Mouse (Mus musculus) midbrain, postnatal 0 days (tissue): ENCODE results near the gene Tns2. TPM values are rescaled to one million over a fixed set of nuclear protein-coding genes. Genes with fewer than 3 reads are reported as not detected.
A peak's percentile ranks its signal among the peaks of the same experiment; 100 is the strongest.
"Not testable (repeated sequence)": the region's sequence is repeated elsewhere in the genome, so short reads cannot be mapped to it uniquely, and the experiment has no call there.

Source experiments
- ATAC-seq: fragments of 200-750 bp; cut with Nextera tagmentation; 2 replicates; pipeline ENCODE4 v1.8.0; 2017; ENCODE audit warnings: moderate number of reproducible peaks, mild to moderate bottlenecking, moderate TSS enrichment, moderate library complexity; ENCODE audit not compliant: low FRiP score
- DNase-seq: peaks from one replicate; pipeline ENCODE4 v3.0.0-alpha.2; 2015; ENCODE audit warnings: low spot score
- H3K27ac ChIP-seq: fragments of 300-500 bp; sonication (generic); 2 replicates; pipeline ENCODE4 v1.5.1; 2014; ENCODE audit warnings: low read depth, mild to moderate bottlenecking, low read length, mixed read lengths
- H3K27me3 ChIP-seq: fragments of 300-500 bp; sonication (generic); 2 replicates; pipeline ENCODE4 v1.6.1; 2014; ENCODE audit warnings: low read length, control low read depth, mixed read lengths; ENCODE audit not compliant: insufficient read depth
- H3K36me3 ChIP-seq: fragments of 300-500 bp; sonication (generic); 2 replicates; pipeline ENCODE4 v1.6.1; 2014; ENCODE audit warnings: low read length, control low read depth, mixed read lengths; ENCODE audit not compliant: insufficient read depth
- H3K4me1 ChIP-seq: fragments of 300-500 bp; sonication (generic); 2 replicates; pipeline ENCODE4 v1.6.1; 2014; ENCODE audit warnings: mild to moderate bottlenecking, control low read depth, antibody characterized with exemption, low read length, mixed read lengths; ENCODE audit not compliant: insufficient read depth
- H3K4me2 ChIP-seq: fragments of 300-500 bp; sonication (generic); 2 replicates; pipeline ENCODE4 v1.6.1; 2014; ENCODE audit warnings: low read depth, mild to moderate bottlenecking, low read length, mixed read lengths; ENCODE audit not compliant: poor library complexity, severe bottlenecking
- H3K4me3 ChIP-seq: fragments of 300-500 bp; sonication (generic); 2 replicates; pipeline ENCODE4 v1.5.1; 2014; ENCODE audit warnings: low read depth, mild to moderate bottlenecking, low read length, moderate library complexity
- H3K9ac ChIP-seq: fragments of 300-500 bp; sonication (generic); replicated peaks from 2 replicates; pipeline ENCODE4 v1.6.1; 2014; ENCODE audit warnings: mild to moderate bottlenecking, low read length, moderate library complexity, mixed read lengths; ENCODE audit not compliant: poor library complexity, severe bottlenecking
- H3K9me3 ChIP-seq: fragments of 300-500 bp; sonication (generic); 2 replicates; pipeline ENCODE4 v1.6.1; 2016; ENCODE audit warnings: low read length, control low read depth
- CTCF ChIP-seq: IDR thresholded peaks from 2 replicates; pipeline ENCODE4 v1.5.1; 2016; ENCODE audit warnings: antibody characterized with exemption, mild to moderate bottlenecking
- WGBS: fragments of 180-500 bp; shearing (Covaris S2); extraction: QIAGEN DNeasy Blood & Tissue Kit; methylation state at CpG from one replicate; pipeline ENCODE4 v1.1.7; 2014; 5-methylcytosine and 5-hydroxymethylcytosine counted together
- polyA plus RNA-seq: library from polyadenylated mRNA; unstranded; fragments of >200 nt; fragmentation: Nextera tagmentation; extraction: Ambion mirVana; gene quantifications from 2 replicates; pipeline ENCODE4 v1.2.1, GENCODE M21; 2015
- total RNA-seq: library from RNA; depleted of rRNA; stranded (reverse); fragments of >200 nt; gene quantifications from 2 replicates; pipeline ENCODE4 v1.2.3, GENCODE M21; 2014

The Tns2 gene
- total and polyA plus RNA-seq, 2 experiments from 2014 or later, result 5.1 to 18.1 TPM

- whole genome bisulfite sequencing, result 64% methylated on average over 19 of the region's 20 CpGs
These were observed 50.3 kb downstream of the Tns2 start, which contains the start of gene Soat2 for GRCm38 (mm10) chr15:102150301-102151135. Soat2 (plus strand) TSS chr15:102150526.

GRCm38 (mm10) chr15:102152646-102153045 is 52.4 kb downstream of the Tns2 start:
- H3K36me3 ChIP-seq, result no peaks in the 10 kb centered on the region
- no peak overlapping the region for H3K4me2 ChIP-seq
- no peak overlapping the region for H3K9ac ChIP-seq
- H3K4me1 ChIP-seq, result peaks cover 5% of the 10 kb centered on the region; the same call in 1 of the 2 replicates
- no peak overlapping the region for H3K27ac ChIP-seq
- H3K27me3 ChIP-seq, result no peaks in the 10 kb centered on the region
- WGBS, result 30% methylated on average over 4 of the region's 4 CpGs
- ATAC-seq, result no peak
- DNase-seq, result no peak
- H3K9me3 ChIP-seq, result no peaks in the 10 kb centered on the region
- H3K4me3 ChIP-seq, result no peak overlapping the region
- TF ChIP-seq CTCF, result no peak

More at GRCm38 (mm10) chr15:102150301-102151135, 50.3 kb downstream of the Tns2 start, which contains the start of gene Soat2:
- DNase-seq, result no peak
- Histone ChIP-seq H3K4me3 (no peak within 1 kb of the TSS), H3K9ac (no peak within 1 kb of the TSS), H3K4me1 (no peaks in the 10 kb centered on the region), H3K36me3 (no peaks in the 10 kb centered on the region), H3K27me3 (peaks cover 6% of the 10 kb centered on the region; the same call in 1 of the 2 replicates), H3K4me2 (no peak within 1 kb of the TSS), H3K27ac (no peak within 1 kb of the TSS), H3K9me3 (no peaks in the 10 kb centered on the region)
- no peak for ATAC-seq
- TF ChIP-seq CTCF, result no peak

- not testable (repeated sequence) for DNase-seq, H3K4me1 ChIP-seq, H3K36me3 ChIP-seq, H3K4me3 ChIP-seq, H3K4me2 ChIP-seq, H3K27me3 ChIP-seq, ATAC-seq, H3K27ac ChIP-seq, H3K9me3 ChIP-seq, H3K9ac ChIP-seq
- peak; percentile 20; the same call in 1 of the 2 replicates for TF ChIP-seq CTCF
- WGBS, result 93% methylated on average over 6 of the region's 6 CpGs
These were observed 54.8 kb downstream of the Tns2 start for GRCm38 (mm10) chr15:102155006-102155405.

GRCm38 (mm10) chr15:102156836-102157235 is 56.6 kb downstream of the Tns2 start:
- Histone ChIP-seq H3K9ac (no peak overlapping the region), H3K27ac (no peak overlapping the region), H3K9me3 (no peaks in the 10 kb centered on the region), H3K4me1 (peaks cover 6% of the 10 kb centered on the region; the same call in 1 of the 2 replicates), H3K4me3 (no peak overlapping the region), H3K4me2 (no peak overlapping the region), H3K36me3 (no peaks in the 10 kb centered on the region), H3K27me3 (no peaks in the 10 kb centered on the region)
- 22% methylated on average over 20 of the region's 20 CpGs for WGBS
- DNase-seq (peak; percentile 55), ATAC-seq (peak; percentile 31; the same call in 1 of the 2 replicates)
- 0 out of 2 replicates have a peak, but pooled peaks have one; percentile 7 for TF ChIP-seq CTCF

- Histone ChIP-seq H3K9ac (no peak overlapping the region), H3K9me3 (no peaks in the 10 kb centered on the region), H3K27ac (no peak overlapping the region), H3K4me2 (no peak overlapping the region), H3K4me1 (peaks cover 6% of the 10 kb centered on the region; the same call in 1 of the 2 replicates), H3K4me3 (no peak overlapping the region), H3K27me3 (no peaks in the 10 kb centered on the region), H3K36me3 (no peaks in the 10 kb centered on the region)
- TF ChIP-seq CTCF, result no peak
- DNase-seq, result no peak
- ATAC-seq, result no peak
- 66% methylated on average over 25 of the region's 27 CpGs for WGBS
These were observed 60.3 kb downstream of the Tns2 start for GRCm38 (mm10) chr15:102160415-102161060.
